Mouse (Mus musculus) ovary, postnatal 14 days (tissue): ENCODE results near the gene Fam198a.
"Not testable (repeated sequence)": the region's sequence is repeated elsewhere in the genome, so short reads cannot be mapped to it uniquely, and the experiment has no call there.

ENCODE experiments used
- DNase-seq: peaks from one replicate; pipeline ENCODE4 v3.0.0; 2022; ENCODE audit warnings: low spot score

Gene Fam198a

DNA sequence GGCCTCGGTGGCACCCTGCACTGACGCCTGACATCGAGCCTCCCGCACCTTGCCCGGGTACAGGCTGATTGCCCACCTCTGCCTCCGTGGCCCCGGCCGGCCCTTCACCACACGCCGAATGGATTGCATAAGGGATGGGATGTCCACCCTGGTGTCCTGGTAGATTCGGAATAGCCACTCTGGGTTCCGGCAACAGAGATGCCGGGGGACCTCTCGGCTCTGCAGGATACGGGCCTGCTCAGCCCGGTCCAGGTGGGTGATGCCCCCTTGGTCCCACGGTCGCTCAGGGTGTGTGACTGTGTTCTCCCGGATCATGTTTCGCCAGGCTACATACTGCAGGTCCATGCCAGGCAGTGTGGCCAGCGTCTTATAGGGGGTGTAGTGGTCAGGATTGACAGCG lies 31.4 kb downstream of the Fam198a start:
- no peak for DNase-seq

DNA sequence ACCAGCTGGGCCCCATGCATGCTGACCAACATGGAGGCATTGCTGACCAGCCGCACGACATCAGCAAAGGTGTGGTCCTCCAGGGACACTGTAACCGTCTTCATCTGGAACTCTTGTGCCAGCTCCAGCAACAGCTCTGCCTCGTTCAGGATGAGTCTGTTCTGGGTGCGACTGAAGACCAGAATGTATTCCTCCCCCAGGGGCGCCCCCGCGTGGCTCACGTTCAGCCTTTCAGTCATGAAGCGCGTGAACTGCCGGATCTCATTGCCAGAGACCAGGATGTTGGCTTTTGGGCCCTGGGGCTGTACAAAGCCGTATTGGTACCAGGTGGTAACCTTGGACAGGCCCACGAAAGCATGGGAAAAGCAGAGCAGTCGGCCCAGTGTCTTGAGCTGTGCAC lies 31.9 kb downstream of the Fam198a start:
- DNase-seq = no peak

DNA sequence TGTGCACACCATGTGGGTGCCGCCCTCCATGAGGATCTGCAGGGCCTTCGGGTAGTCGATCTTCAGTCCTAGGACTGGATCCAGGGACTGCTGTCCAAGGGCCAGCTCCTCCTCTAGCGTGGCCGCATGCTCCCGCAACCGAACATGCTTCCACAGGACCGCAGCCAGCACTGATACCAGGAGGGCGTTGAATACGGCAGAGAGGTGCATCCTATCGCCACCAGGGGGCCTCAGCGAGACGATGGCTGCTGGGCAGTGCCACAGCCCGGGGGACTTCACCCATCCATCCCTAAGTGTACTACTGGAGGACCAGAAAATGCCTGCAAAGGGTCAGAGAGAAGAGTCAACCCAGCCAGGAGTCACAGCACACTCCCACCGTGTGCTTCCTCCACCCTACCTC lies 32.7 kb downstream of the Fam198a start:
- DNase-seq = peak; percentile 73

DNA sequence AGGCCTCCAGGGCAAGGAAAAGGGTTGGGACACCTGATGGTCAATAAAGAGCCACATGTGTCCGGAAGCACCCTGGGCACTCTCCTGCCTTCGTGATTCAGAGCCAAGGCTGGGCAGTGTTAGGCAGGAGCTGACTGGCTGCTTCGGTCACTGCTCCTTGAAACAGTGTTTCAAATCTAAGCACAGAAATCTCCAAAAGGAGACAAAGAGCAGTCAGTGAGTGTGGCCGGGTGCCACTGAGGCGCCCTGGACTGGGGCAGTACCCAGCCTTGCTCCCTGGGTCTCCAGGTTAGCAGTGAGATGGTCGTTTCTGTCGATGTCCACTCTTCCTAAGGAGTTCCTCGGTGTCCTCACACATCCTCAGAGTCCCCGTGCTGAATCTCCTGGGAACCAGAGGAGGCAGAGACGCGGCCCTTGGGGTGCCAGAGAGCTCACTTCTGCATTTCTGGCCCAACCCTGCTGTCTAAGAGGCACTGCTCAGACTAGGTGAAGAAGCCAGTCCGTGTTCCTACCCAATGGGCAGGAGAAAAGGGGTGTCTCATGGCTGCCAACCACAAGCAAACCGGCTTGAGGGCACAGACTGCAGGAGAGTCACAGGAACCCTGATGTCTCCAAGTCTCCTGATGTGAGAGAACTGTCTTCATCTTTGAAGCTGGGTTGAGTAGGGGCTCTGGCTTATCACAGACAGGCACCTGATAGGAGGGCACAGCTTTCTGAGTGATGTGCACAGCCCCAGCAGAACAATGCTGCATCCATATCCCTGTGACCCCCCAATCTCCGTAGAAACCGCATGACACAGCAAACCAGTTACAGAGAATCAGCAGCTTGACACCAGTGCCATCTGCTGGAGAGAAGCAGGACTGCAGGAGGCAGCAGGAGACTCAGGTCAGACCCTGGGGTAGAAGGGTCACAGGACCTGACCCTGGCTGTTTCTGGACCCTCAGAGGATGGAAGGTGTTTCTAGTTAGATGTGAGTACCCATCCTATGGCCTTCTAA lies 34.0 kb downstream of the Fam198a start:
- peak; percentile 71 for DNase-seq

DNA sequence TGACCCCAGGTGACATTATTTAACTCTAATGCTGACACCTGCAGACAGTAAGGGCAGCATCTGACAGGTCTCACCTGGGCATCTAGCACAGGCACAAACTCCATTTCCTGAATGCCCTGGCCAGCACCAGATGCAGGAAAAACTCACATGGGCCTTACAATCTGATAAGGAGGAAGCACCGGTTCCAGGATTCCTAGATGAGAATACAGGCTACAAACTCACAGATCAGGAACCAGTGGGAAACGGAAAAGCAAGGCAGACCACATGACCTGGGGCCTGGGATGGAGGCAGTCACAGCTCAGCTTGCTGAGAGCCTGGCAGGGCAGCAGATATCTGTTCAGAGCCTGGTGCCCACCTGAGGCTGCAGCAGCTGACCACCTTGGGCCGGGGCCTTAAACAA lies 38.1 kb downstream of the Fam198a start:
- no peak for DNase-seq

DNA sequence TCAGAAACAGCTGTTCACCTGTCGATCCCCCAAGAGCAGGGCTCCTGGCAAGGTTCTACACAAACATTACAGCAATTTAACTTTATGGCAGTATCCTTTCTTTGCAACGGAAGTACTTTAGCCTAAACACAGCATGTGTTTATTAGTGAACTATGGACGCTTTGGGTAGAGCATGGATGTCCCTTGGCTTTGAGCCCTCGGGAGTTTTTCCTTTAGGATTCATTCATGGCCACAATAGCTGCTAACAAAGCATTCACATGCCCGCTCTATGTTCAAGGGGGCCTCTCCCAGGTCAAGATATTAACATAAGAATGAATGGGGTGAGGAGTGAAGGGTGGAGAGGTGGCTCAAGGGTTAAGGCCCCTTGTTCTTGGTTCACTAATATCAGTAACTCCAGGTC lies 38.7 kb downstream of the Fam198a start:
- DNase-seq = no peak

DNA sequence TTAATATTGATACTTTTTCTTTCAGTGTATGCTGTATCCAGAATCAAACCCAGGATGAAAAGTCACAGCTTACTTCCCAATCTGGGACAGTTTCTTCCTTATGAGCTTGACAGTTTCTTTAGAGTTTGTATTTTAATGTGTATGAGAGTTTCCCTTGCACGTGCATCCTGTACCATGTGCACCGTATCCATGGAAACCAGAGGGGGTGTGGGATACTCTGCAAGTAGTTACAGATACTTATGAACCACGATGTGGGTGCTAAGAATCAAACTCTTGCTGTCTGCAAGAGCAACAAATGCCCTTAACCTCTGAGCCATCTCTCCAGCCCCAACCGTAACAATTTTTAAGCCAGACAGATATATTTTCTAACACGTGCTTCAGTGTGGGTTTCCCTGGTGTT lies 40.3 kb downstream of the Fam198a start:
- no peak for DNase-seq

DNA sequence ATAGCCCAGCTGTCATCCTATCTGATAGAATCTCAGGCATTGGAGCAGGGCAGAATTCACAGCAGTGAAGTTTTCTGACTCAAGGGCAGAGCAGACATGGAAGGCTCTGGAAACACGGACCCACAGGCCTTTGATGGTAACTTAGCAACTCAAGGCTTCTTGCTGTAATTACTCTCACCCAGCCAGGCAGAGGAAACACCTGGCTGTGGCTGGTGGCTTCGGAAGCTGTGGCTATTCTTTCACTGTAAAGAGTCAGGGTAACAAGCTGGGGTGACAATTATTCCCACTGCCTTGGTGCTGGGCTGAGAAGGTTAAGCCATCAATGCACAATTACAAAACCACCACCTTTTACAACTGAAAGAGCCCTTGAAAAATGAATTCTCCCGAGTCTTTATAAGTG lies 42.3 kb downstream of the Fam198a start:
- DNase-seq = no peak

DNA sequence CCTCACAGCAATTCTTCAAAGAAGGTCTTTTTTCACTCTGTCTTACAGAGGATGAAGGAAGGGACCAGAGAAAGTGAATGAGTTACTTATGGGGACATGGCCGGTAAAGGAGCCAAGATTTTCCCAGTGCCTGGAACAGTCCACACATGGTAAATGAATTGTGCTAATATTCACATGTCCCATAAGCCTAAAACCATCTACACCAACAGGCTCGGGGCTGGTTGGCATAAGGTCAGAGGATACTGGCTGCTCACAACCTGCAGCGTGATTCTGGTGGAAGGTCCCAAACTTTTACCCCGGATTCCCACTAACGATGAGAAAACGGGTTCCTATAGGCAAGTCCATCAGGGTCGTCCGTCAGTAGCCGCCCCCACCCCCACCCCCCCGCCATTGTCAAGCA lies 44.3 kb downstream of the Fam198a start:
- no peak for DNase-seq

DNA sequence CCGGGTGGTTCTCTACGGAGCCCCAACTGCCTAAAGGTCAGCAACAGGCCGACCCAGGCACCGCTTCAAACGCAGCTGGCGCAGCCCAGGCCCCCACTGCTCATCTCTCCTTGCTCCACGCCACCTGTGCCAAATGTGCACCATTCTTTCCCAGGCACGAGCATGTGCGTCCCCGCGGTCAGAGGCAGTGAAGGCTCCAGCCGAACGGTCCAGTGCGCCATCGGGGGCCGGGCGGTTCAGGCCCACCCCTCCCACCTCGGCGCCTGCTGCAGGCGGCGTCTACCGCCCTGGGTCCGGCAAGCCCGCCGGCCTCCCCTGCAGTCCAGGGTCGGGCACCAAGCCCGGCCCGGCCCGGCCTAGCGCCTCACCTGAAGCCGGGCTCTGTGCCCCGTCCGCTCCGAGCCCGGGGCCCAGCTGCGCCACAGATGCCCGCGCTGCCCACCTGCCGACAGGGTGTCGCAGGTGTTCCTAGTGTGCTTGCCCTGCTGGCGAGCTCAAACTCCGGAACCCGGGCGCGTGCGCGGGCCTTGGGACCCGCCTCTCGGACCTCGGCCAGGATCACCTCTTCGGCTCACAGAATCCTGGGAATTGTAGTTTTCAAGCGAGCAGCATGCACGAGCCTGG lies 44.8 kb downstream of the Fam198a start:
- peak; percentile 78 for DNase-seq

DNA sequence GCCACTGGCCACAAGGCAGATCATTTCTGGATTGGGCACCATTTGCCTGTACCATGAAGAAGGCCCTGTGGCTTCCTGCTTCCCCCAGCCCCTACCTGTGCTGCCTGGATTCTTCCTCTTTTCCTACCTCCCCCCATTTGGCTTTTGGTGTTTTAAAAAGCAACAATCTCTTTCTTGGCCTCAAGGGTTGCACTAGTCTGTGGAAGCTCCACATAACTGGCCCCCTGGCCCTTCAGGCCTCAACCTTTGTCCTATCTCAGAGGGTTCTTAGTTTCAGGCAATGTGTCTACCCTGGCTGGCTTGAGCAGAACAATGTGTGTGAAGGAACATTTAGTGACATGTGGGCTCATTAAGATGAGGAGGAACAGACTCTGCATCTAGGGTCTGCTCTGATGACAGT lies 46.2 kb downstream of the Fam198a start, which contains the start of gene Pomgnt2:
Gene Pomgnt2 (minus strand): TSS at position 101 of the 400 bp plus-strand sequence.
- no peak for DNase-seq

DNA sequence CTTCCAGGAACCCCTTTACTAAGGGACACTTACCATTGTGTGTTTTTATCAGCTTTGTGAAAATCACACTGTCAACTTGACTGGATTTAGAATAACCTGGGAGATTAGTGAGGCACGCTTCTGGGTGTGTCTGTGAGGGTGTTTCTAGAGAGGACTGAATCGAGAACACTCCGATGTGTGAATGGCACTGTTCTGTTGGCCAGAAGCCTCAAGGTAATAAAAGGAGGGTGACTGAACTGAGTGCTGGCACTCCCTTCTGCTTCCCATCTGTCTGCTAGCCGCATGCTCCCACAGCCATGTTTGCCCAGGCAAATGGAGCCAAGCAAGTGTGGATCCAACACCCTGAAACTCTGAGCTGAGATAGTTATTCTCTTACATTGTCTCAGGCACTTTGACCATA lies 47.2 kb downstream of the Fam198a start:
- DNase-seq = no peak

DNA sequence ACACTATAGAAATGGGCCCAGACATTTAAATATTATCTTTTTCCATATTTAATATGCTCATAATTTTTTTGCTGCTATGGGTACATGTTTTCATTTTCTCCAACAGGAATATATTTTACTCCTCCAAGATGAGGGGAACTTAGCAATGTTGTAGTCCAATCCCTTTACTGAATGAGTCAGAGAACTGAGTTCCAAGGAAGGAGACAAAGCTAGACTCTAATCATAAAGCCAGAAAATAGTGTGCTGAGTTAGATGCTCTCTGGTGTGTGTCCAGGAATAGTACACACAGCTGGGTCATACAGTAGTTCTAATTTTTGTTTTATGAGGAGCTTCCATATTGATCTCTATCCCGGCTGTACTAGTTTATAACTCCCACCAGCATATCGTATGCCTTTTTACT lies 55.4 kb downstream of the Fam198a start:
- no peak for DNase-seq

DNA sequence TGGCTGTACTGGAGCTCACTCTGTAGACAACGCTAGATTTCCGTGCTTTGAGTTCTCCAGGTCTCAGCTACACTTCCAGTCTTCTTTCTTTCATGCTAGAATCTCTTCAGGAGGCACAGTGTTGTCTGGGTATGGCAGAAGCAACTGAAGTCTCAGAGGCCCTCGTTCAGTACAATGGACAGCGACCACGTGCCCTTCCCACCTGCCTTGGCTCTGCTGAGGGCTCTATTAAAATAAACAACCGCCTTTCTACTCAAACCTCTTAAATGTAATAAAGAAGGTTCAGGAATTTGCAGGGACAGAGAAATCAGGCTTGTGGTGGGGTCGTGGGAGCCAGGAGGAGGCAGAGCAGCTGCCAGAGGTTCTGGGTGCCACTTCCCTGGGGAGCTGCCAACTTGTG lies 55.8 kb downstream of the Fam198a start:
- DNase-seq = peak; percentile 39

DNA sequence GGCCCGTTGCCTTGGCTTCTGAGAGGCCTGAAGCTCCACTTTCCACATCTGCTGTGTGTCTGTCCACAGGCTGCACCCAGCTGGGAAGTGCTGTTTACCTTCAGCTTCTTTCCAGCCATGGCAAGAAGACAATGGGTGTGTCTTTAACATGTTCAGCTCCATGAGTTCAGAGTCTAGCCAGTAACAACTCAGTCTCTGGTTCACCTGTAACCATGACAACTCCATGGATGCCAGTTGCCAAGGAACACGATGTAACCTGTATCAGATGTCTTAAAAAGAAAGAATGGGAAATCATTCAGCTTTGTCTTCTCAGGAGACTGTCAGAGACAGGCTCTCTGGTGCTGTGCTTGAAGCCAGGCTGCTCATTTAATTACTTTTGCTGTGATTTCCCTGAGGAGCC lies 58.1 kb downstream of the Fam198a start:
- DNase-seq = no peak

DNA sequence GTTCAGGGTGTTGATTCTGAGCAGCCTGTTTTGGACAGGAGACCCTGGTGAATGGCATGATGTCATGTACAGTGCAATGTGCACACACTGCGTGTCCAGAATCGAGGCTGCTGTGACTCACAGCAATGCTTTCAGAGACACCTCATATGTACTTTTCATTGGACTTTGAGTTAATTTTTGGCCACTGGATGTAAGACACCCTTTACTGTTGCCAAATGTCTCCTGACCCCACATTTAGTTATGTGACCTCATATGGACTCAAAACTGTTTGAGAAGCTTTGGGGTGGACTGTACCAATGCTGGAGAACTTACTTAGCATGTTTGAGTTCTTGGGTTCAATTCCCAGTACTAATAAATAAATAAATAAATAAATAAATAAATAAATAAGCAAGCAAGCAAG lies 60.0 kb downstream of the Fam198a start:
- no peak for DNase-seq

DNA sequence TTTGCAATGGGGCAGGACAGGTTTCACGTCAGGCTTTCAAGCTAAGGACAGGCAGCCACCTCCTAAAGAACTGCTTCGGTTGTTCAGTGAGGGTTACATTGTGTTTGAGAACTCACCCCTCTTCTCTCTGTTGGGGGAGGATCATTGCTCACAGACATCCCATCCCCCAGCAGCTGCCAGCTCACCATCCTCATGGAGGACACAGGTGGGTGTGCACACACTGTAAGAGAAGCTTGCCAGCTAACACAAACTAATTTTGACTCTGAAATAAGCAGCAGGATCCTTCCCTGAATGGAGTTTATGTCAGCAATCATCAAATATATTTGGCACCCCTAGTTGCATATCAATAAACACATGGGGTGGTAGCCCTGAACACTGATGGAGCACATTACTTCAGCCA lies 62.0 kb downstream of the Fam198a start:
- no peak for DNase-seq

DNA sequence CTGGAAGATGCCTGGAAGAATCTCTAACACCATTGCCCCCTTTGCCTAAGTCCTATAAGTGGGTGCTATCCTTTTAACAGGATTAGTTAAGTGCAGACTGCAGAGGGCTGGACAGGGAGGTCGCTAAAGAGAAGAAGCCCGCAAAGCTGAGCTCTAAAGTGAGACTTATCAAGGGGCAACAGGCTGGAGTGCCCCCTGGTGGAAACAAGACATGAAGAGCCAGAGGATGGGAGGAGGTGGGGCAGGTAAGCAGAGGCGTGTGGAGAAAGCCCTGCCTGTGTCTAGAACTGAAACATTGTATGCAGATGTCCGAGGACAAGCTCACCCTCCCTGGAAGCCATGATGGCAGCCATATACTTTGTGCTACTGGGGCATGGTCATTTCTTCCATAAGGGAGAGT lies 62.8 kb downstream of the Fam198a start:
- DNase-seq = no peak

DNA sequence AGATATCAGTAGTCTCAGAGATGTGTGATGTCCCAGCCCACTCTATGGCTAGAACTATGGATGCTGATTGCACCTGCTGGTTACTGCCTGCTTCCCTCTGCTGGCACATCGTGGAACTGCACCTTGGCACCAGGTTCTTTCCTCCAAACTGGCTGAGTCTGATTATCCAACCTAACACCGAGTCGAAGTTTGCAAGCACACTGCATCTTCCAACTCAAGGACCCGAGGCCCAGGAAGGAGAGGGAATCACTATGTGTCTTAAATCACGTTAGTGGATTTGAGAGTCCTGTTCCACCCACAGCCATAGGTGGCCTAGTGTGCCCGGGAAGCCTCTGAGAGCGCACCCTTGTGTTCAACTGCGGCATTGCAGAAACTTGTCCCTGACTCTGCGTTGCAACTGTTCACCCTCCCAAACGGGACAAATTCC lies 63.5 kb downstream of the Fam198a start:
- DNase-seq = peak; percentile 76

DNA sequence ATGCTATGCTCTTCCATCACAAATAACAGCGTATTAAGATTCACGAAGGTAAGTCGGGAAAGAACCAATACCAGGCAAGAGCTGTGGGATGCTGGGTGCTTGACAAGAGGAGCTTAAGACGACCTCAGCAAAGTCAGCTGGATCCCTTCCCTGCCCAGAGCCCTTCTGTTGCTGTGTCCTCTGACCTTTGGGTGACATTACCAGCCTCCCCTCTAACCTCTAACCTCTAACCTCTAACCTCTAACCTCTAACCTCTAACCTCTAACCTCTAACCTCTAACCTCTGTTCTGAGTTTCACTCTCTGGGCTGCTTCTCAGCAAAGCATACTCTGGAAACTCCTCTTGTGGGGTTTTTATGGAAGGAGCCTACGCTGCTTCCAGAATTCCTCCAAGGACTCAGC lies 67.3 kb downstream of the Fam198a start:
- DNase-seq = no peak

DNA sequence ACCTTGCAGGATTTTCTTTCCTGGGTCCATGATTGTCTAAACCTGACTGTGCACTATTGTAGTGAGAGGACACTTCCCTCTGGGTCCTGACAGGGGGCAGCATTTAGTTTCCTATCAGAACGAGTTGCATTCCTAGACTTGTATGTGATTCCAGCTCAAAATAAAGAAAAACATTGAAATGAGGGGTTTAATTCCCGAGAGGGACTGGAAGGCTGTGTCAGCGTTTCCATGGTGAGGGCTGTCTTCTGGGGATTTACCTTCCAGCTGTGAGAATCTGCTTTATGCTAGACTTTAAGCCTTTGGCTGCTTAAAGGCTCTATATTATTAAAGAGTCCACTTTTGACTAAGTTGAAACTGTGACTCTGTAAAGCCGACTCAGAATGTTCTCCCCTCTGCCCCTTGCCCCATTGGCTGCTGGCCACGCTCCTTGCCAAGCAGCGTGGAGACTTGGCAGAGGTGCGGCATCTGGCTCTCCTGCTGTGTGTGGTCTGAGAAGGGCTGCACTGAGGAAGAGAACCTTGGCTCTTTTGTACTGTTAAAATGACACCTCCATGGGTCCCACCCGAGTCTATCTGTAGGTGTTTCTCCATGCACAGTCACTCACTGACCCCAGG lies 68.1 kb downstream of the Fam198a start:
- DNase-seq = peak; percentile 55

DNA sequence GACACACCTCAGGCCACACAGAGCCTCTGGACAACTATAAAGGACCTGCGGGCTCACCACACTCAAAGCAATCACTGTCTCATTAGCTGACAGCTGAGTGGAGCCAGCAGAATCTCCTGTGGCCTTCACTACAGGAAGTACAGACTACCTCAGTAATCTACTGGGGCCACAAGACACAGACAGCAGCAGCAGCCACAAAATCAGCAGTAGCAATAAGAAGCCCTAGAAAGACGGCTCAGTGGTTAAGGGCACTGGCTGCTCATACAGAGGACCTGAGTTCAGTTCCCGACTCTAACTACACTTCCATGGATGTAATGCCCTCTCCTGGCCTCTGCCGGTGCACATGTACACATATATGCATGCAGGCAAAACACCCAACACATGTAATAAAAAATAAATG lies 69.5 kb downstream of the Fam198a start:
- no peak for DNase-seq

DNA sequence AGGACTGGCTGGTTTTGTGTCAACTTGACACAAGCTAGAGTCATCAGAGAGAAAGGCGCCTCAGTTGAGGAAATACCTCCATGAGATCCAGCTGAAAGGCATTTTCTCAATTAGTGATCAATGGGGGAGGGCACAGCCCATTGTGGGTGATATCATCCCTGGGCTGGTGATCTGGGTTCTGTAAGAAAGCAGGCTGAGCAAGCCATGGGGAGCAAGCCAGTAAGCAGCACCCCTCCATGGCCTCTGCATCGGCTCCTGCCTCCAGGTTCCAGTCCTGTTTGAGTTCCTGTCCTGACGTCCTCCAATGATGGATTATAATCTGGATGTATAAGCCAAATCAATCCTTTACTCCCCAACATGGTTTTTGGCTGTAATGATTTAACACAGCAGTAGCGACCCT lies 70.4 kb downstream of the Fam198a start:
- not testable (repeated sequence) for DNase-seq
